Mouse (Mus musculus): ENCODE measurements around the gene Ppard. TPM values are rescaled to one million over a fixed set of nuclear protein-coding genes. Genes with fewer than 3 reads are reported as not detected.
A peak's percentile ranks its signal among the peaks of the same experiment; 100 is the strongest.
"Not testable (repeated sequence)": the region's sequence is repeated elsewhere in the genome, so short reads cannot be mapped to it uniquely, and the experiment has no call there.

Gene Ppard
- polyA plus RNA-seq, 1 experiment from 2014 or later: 30.9 TPM

DNA sequence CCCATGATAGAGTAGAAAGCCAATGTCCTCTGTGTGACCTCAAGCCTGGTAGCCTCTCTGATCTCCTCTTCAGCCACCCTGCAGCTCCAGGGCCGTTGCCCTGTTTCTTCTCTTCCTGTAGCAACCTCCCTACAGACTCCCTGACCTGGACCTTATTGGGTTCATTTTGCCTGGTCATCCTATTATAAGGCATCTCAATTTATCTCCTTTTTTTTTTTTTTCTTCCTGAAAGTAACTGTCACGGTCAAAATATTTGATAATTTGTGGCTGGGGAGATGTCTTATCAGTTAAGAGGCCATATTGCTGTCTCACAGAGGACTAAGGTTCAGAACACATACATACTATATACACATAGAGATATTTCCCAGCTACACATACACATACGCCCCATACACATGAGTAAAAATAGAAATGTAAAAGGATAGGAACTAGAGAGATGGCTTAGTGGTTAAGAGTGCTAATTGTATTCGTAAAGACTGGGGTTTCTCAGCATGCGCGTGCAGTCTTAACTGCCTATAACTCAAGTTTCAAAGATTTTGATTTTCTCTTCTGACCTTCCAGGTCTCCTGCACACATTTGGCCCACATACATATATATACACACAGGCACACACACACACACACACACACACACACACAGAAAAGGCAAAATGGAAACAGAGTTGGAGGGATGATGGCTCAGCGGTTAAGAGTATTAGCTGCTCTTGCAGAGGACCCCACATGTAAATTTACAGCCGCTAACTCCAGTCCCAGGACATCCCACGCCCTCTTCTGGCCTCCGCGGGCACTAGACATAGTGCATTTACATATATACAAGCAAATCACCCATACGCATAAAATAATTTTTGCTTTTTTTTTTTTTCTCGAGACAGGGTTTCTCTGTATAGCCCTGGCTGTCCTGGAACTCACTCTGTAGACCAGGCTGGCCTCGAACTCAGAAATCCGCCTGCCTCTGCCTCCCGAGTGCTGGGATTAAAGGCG is 80.0 kb downstream of the Ppard start:
- H3K27me3 ChIP-seq: no peaks in the 10 kb centered on the region
- no peak for ATAC-seq
- ChIA-PET POLR2A (interaction anchor here (1.0 to 1.8 kb wide), 5 partner anchors 9 to 88 kb away, joined by 3 to 13 read pairs (median 5); no protein-coding TSS in a partner anchor), CTCF (interaction anchor here (1.0 to 6.6 kb wide), 4 partner anchors 15 to 216 kb away, joined by 4 to 64 read pairs (median 4); partner anchors contain the start of gene Ppard)
- no peak for TF ChIP-seq CTCF (IDR thresholded peaks at IDR 0.05)
- in situ Hi-C loops (cut with MboI; ENCODE audit: low pct_unique_long_range_greater_than_20kb): no loop called here
- no peak for DNase-seq (ENCODE audit: low read depth, low spot score)

DNA sequence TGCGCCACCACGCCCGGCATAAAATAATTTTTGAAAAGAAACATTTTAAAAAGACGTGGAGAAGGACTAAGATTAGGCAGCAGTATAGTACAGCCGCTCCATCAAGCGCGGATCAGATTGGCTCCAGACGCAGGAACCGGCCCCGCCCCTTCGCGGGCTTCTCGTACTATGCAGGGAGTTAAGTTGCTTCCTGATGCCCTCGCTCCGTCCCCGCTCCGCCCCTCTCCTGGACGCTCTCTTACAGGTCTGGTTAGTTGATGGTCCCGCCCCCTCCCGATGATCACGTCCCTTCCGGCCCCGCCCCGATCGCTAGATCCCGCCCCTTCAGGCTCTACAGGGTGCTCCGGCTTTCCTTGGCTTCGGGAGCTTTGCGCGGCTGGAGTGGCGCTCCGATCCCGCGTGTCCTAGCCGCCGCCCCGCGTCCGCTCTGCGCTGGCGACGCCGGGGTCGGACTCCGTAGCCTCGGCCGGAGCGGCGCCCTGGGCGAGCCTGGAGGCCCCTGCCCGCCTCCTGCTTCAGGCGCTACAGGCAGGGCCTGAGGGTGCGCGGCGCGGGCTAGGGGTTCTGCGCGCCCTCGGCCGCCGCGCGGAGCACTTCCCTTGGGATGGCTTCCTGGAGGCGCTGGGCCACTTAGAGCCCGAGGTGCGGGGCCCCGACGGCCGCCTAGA is 80.8 kb downstream of the Ppard start, which contains the start of gene Fance:
TSS of gene Fance (plus strand) at position 308 of the 668 bp plus-strand sequence.
- no peaks in the 10 kb centered on the region for H3K27me3 ChIP-seq
- ATAC-seq (peak; percentile 96), DNase-seq (ENCODE audit: low read depth, low spot score) (peak; percentile 89)
- no peak for TF ChIP-seq CTCF (IDR thresholded peaks at IDR 0.05)
- in situ Hi-C loops (cut with MboI; ENCODE audit: low pct_unique_long_range_greater_than_20kb): no loop called here
- ChIA-PET POLR2A (interaction anchor here (0.9 to 1.8 kb wide), 6 partner anchors 10 to 135 kb away, joined by 3 to 5 read pairs (median 4); no protein-coding TSS in a partner anchor), CTCF (interaction anchor here (1.0 to 1.5 kb wide), 2 partner anchors 14 to 81 kb away, joined by 4 read pairs; partner anchors contain the start of gene Ppard)

DNA sequence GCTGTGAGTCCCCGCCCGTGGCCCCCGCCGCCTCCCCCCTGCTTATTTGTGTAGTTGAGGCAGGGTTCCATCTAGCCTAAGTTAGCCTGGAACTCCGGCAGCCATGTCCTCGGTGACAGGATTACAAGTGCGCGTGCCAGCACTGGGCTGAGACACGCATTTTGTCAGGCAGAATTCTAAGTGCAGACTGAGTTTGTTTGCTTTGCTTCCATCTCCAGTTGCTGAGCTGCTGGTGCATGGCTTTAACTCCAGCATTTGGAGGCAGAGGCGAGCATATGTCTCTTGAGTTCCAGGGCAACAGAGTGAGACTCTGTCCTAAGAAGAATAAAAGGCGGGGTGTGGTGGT is 81.4 kb downstream of the Ppard start:
- ChIA-PET CTCF (interaction anchor here (1.0 to 1.5 kb wide), 2 partner anchors 14 to 81 kb away, joined by 4 read pairs; partner anchors contain the start of gene Ppard), POLR2A (interaction anchor here (0.9 to 1.8 kb wide), 5 partner anchors 9 to 135 kb away, joined by 3 to 5 read pairs (median 3); no protein-coding TSS in a partner anchor)
- in situ Hi-C loops (cut with MboI; ENCODE audit: low pct_unique_long_range_greater_than_20kb): no loop called here

DNA sequence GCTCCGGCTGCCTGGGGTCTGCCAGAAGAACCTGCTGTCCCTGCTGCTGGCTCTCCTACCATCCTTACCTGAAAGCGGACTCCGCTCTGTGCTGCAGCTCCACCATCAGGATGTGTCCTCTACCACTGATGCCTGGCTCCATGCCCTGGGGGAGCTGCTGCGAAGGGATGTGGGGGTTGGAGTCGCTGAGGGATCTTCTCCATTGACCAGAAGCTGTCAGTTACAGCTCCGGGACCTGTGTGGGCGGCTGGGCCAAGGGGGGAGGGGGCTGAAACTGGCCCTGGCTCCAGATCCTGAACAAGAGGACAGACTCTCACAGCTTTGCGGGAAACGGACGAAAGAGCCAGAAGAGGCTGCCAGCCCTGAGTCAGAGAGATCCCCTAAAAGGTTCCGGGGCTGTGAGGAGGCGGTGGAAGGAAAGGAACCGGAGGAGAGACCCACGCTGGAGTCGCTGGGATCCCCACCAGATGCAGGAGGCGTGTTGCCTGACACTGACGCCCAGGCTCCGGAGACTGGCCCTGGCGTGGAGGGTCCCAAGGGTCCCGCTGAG is 83.2 kb downstream of the Ppard start:
- no peak for TF ChIP-seq CTCF (IDR thresholded peaks at IDR 0.05)
- in situ Hi-C loops (cut with MboI; ENCODE audit: low pct_unique_long_range_greater_than_20kb): no loop called here
- DNase-seq (ENCODE audit: low read depth, low spot score) (no peak), ATAC-seq (no peak)
- ChIA-PET CTCF (interaction anchor here (0.9 to 1.3 kb wide), 3 partner anchors 12 to 90 kb away, joined by 3 to 6 read pairs (median 4); partner anchors contain the start of gene Rpl10a), POLR2A (interaction anchor here (0.9 to 1.7 kb wide), 2 partner anchors 12 to 13 kb away, joined by 3 to 5 read pairs; no protein-coding TSS in a partner anchor)
- no peaks in the 10 kb centered on the region for H3K27me3 ChIP-seq

More for the DNA sequence above, 81.4 kb downstream of the Ppard start:
- DNase-seq (ENCODE audit: low read depth, low spot score) (no peak), ATAC-seq (no peak)
- no peaks in the 10 kb centered on the region for H3K27me3 ChIP-seq
- no peak for TF ChIP-seq CTCF (IDR thresholded peaks at IDR 0.05)

DNA sequence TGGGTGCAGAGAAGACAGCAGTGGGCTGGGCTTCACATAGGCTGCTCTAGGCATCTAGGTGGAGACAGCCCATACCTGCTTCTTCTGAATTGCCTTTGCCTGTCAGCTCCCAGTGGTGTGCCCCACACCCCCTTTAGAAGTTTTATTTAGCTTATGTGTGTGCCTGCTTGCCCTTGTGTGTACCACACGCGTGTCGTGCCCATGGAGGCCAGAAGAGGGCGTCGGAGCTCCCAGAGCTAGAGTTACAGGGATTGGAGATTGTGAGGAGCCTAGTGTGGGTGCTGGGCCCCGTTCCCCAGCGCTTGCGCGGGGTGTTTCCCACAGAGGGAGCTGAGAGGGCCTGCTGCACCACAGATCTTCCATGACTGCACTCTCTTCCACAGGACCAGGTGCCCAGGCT is 84.0 kb downstream of the Ppard start:
- in situ Hi-C loops (cut with MboI; ENCODE audit: low pct_unique_long_range_greater_than_20kb): no loop called here
- DNase-seq (ENCODE audit: low read depth, low spot score) (no peak), ATAC-seq (no peak)
- CTCF ChIA-PET: interaction anchor here (0.9 to 1.1 kb wide), 2 partner anchors 11 to 91 kb away, joined by 3 read pairs; no protein-coding TSS in a partner anchor
- no peaks in the 10 kb centered on the region for H3K27me3 ChIP-seq
- POLR2A ChIA-PET: interaction anchor here (0.7 to 1.7 kb wide), 4 partner anchors 10 to 33 kb away, joined by 3 to 6 read pairs (median 4); no protein-coding TSS in a partner anchor
- TF ChIP-seq CTCF (IDR thresholded peaks at IDR 0.05): no peak

DNA sequence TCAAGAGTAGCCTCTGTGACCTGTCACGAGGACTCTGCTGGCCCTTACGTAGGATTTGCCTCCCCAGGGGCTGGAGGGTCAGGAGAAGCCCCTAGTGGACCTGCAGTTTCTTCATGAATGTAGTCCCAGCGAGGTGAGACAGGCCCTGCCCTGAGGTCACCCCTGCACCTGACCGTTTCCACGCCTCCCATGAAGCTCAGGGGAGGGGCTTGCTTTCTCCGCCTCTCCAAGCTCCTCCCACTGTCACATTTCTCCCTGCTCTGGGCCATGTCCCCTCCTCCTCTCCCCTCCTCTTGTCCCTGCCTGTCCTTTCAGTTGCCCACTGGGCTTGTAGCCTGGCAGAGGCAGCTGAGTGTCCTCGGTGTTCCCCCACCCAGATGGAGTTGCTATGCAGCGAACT is 84.6 kb downstream of the Ppard start:
- ChIA-PET POLR2A (interaction anchor here (0.7 to 1.7 kb wide), 3 partner anchors 9 to 33 kb away, joined by 3 to 6 read pairs (median 5); no protein-coding TSS in a partner anchor), CTCF (interaction anchor here (1.1 kb wide), 1 partner anchor 91 kb away, joined by 3 read pairs; no protein-coding TSS in a partner anchor)
- no peak for TF ChIP-seq CTCF (IDR thresholded peaks at IDR 0.05)
- H3K27me3 ChIP-seq: no peaks in the 10 kb centered on the region
- DNase-seq (ENCODE audit: low read depth, low spot score) (no peak), ATAC-seq (no peak)
- in situ Hi-C loops (cut with MboI; ENCODE audit: low pct_unique_long_range_greater_than_20kb): no loop called here

DNA sequence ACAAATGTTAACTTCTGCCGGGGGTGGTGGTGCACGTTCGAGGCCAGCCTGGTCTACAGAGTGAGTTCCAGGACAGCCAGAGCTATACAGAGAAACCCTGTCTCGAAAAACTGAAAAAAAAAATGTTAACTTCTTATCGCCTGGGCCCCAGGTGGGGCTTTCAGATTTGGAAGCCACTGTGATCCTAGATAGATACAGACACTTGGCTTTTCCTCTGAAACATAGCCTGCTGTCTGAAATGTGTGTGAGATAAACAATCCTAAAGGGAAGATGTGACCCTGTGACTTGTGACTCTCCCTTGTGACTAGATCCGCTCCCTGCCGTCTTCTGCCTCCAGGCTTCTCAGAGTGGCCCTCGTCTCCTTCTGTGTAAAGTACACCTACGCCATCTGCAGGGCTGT is 85.2 kb downstream of the Ppard start:
- POLR2A ChIA-PET: interaction anchor here (1.6 kb wide), 1 partner anchor 32 kb away, joined by 6 read pairs; no protein-coding TSS in a partner anchor
- TF ChIP-seq CTCF (IDR thresholded peaks at IDR 0.05): no peak
- ATAC-seq (no peak), DNase-seq (ENCODE audit: low read depth, low spot score) (no peak)
- CTCF ChIA-PET: no interaction called here
- in situ Hi-C loops (cut with MboI; ENCODE audit: low pct_unique_long_range_greater_than_20kb): no loop called here
- H3K27me3 ChIP-seq: no peaks in the 10 kb centered on the region

DNA sequence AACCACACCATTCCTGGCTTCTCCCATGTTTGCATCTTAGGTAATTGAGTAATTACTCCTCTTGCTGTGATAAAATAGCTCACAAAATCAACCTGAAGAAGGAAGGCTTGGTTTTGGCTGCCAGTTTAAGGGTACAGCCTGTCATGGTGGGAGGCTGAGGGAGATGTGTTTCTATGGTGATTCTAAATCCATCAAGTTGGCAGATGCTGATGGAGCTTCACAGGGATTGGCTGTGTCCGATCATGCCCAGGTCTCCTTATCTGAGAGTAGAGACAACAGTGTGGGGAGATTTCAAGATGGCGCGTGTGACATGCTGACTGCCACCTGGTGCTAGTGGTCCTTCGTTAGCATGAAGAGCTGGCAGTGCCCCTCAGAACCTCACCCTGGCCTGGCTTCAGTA is 89.2 kb downstream of the Ppard start:
- POLR2A ChIA-PET: interaction anchor here (1.5 kb wide), 1 partner anchor 10 kb away, joined by 13 read pairs; no protein-coding TSS in a partner anchor
- CTCF ChIA-PET: interaction anchor here (2.5 kb wide), 1 partner anchor 96 kb away, joined by 6 read pairs; no protein-coding TSS in a partner anchor
- ATAC-seq (no peak), DNase-seq (ENCODE audit: low read depth, low spot score) (no peak)
- no peak for TF ChIP-seq CTCF (IDR thresholded peaks at IDR 0.05)
- in situ Hi-C loops (cut with MboI; ENCODE audit: low pct_unique_long_range_greater_than_20kb): no loop called here
- no peaks in the 10 kb centered on the region for H3K27me3 ChIP-seq

DNA sequence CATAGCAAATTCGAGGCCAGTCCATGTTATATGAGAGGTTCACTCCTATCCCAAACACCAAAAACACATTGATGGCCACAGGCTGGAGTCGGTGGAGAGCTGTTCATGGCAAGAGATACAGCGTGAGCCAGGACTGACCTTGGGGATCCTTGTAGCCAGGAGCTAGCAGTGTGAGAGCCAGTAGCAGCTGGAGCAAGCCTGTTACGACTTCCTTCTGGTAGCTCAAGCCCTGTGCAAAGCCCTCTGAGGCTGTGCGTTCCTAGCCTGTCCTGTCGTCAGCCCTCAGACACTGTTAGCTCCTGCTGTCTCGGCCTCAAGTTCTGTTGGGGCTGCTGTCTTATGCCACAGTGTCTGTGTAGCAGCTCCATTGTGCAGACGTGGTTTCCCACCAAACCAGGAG is 91.3 kb downstream of the Ppard start:
- H3K27me3 ChIP-seq: no peaks in the 10 kb centered on the region
- no peak for ATAC-seq
- TF ChIP-seq CTCF (IDR thresholded peaks at IDR 0.05): no peak
- ChIA-PET CTCF (interaction anchor here (2.2 kb wide), 1 partner anchor 98 kb away, joined by 11 read pairs; no protein-coding TSS in a partner anchor), POLR2A (interaction anchor here (1.0 to 1.2 kb wide), 2 partner anchors 10 kb away, joined by 3 to 5 read pairs; partner anchors contain the start of gene Fance)
- in situ Hi-C loops (cut with MboI; ENCODE audit: low pct_unique_long_range_greater_than_20kb): no loop called here
- no peak for DNase-seq (ENCODE audit: low read depth, low spot score)

DNA sequence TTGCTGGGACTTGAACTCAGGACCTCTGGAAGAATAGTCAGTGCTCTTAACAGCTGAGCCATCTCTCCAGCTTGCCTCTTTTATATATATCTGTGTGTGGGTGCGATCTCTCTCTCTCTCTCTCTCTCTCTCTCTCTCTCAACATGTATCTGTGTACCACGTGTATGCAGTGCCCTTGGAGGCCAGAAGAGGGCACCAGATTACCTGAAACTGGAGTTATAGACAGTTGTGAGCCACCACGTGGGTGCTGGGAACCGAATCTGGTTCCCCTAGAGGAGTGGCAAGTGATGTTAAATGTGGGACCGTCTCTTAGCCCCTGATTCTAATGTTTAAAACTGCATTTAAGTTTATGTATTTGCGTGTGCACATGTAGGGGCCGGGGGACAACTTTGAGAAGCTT is 91.9 kb downstream of the Ppard start:
- ChIA-PET CTCF (interaction anchor here (2.2 kb wide), 1 partner anchor 98 kb away, joined by 11 read pairs; no protein-coding TSS in a partner anchor), POLR2A (interaction anchor here (1.2 kb wide), 1 partner anchor 11 kb away, joined by 3 read pairs; the partner anchor contains the start of gene Fance)
- H3K27me3 ChIP-seq; in situ Hi-C loops (cut with MboI; ENCODE audit: low pct_unique_long_range_greater_than_20kb); DNase-seq (ENCODE audit: low read depth, low spot score); ATAC-seq: not testable (repeated sequence)

Measured in Patski (cell line).